Mouse (Mus musculus) heart, postnatal 4 days (tissue): ENCODE results near the gene Il2. TPM values are rescaled to one million over a fixed set of nuclear protein-coding genes. Genes with fewer than 3 reads are reported as not detected.

Experiments
- total RNA-seq, 2 experiments: library from RNA; stranded (reverse); gene quantifications; 2 replicates each; pipeline ENCODE4 v1.2.3; 2021

Gene Il2
- total RNA-seq, 2 experiments from 2014 or later, result not detected

Other genes starting within 250 kb of the Il2 start
- under 1 TPM in 1 of 2 experiments, not detected in 1; 0.14 TPM for gene Adad1, start 62.4 kb downstream of the Il2 start, total RNA-seq
- not detected for gene Il21, start 106.7 kb upstream of the Il2 start, total RNA-seq
- 1 to 10 TPM; 2.2 to 2.7 TPM for gene Bbs12, start 186.6 kb upstream of the Il2 start, total RNA-seq
- 1 to 10 TPM; 1.6 to 2.0 TPM for gene Cetn4, start 186.7 kb upstream of the Il2 start, total RNA-seq
- 1 to 10 TPM; 3.2 to 3.5 TPM for gene Fgf2, start 222.4 kb upstream of the Il2 start, total RNA-seq